Mouse (Mus musculus) limb, embryonic 14.5 days (tissue): Measurements from ENCODE around the gene Senp1. TPM values are rescaled to one million over a fixed set of nuclear protein-coding genes. Genes with fewer than 3 reads are reported as not detected.

ENCODE experiments used
- ATAC-seq: fragments of 200-750 bp; cut with Nextera tagmentation; 2 replicates; pipeline ENCODE4 v1.8.0; 2017; ENCODE audit warnings: low read depth, moderate number of reproducible peaks, moderate TSS enrichment; ENCODE audit not compliant: low FRiP score
- DNase-seq: peaks from one replicate; pipeline ENCODE4 v3.0.0-alpha.2; 2015; ENCODE audit warnings: low spot score
- H3K27ac ChIP-seq: fragments of 300-500 bp; sonication (generic); replicated peaks from 2 replicates; pipeline ENCODE4 v1.5.1; 2014; ENCODE audit warnings: low read depth, mild to moderate bottlenecking, low read length, moderate library complexity, mixed read lengths
- H3K27me3 ChIP-seq: fragments of 300-500 bp; sonication (generic); 2 replicates; pipeline ENCODE4 v1.6.1; 2014; ENCODE audit warnings: low read length, mixed read lengths; ENCODE audit not compliant: control insufficient read depth, insufficient read depth
- H3K36me3 ChIP-seq: fragments of 300-500 bp; sonication (generic); 2 replicates; pipeline ENCODE4 v1.6.1; 2014; ENCODE audit warnings: mild to moderate bottlenecking, low read length, moderate library complexity, mixed read lengths; ENCODE audit not compliant: control insufficient read depth, insufficient read depth
- H3K4me1 ChIP-seq: fragments of 300-500 bp; sonication (generic); 2 replicates; pipeline ENCODE4 v1.6.1; 2014; ENCODE audit warnings: antibody characterized with exemption, low read length, mixed read lengths; ENCODE audit not compliant: control insufficient read depth, insufficient read depth
- H3K4me2 ChIP-seq: fragments of 300-500 bp; sonication (generic); replicated peaks from 2 replicates; pipeline ENCODE4 v1.6.1; 2014; ENCODE audit warnings: low read depth, mild to moderate bottlenecking, low read length, moderate library complexity; ENCODE audit not compliant: severe bottlenecking
- H3K4me3 ChIP-seq: fragments of 300-500 bp; sonication (generic); replicated peaks from 2 replicates; pipeline ENCODE4 v1.5.1; 2014; ENCODE audit warnings: low read length
- H3K9ac ChIP-seq: fragments of 300-500 bp; sonication (generic); 2 replicates; pipeline ENCODE4 v1.6.1; 2014; ENCODE audit warnings: mild to moderate bottlenecking, low read depth, low read length, moderate library complexity; ENCODE audit not compliant: severe bottlenecking
- H3K9me3 ChIP-seq: fragments of 300-500 bp; sonication (generic); 2 replicates; pipeline ENCODE4 v1.6.1; 2016; ENCODE audit warnings: low read length; ENCODE audit not compliant: control insufficient read depth
- POLR2A ChIP-seq: fragments of 200-500 bp; IDR thresholded peaks from 2 replicates; pipeline ENCODE4 v1.8.0; 2012; ENCODE audit warnings: inconsistent platforms, mild to moderate bottlenecking, moderate library complexity, borderline replicate concordance; ENCODE audit not compliant: insufficient read depth, insufficient read length; ENCODE audit errors: extremely low read depth
- WGBS: fragments of 180-500 bp; shearing (Covaris S2); extraction: QIAGEN DNeasy Blood & Tissue Kit; methylation state at CpG from one replicate; pipeline ENCODE4 v1.1.7; 2014; 5-methylcytosine and 5-hydroxymethylcytosine counted together
- polyA plus RNA-seq, 2 experiments: library from polyadenylated mRNA; depleted of rRNA in 1 of 2; stranded (reverse) in 1 of 2; unstranded in 1 of 2; fragments of >200 nt; fragmentation: Nextera tagmentation in 1 of 2; extraction: Ambion mirVana in 1 of 2; gene quantifications; 2 replicates each; pipeline versions ENCODE4 v1.2.1 to v1.2.3; 2012 to 2014

Gene Senp1
- polyA plus RNA-seq, 2 experiments = 30.5 to 32.5 TPM

DNA sequence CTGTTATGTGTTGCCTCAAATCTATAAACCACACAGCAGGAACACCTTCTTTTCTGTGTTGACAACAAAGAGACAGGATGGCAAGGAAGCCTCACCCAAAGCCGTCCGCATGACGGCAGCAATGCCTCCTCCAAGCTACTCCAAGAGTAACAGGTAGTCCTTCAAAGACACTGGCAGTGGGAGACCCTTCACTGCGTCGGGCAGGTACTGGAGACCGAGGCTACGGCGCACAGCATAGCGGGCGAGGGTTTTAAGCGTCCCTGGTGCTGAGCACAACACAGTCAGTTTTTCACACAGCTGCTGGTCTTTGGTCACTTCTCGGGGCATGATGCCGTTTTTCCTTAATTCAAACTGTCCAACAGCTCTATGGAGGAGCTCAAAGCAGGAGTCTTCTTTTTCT is 42.1 kb upstream of the Senp1 start:
- Histone ChIP-seq H3K4me3 (no peak overlapping the region), H3K27ac (no peak overlapping the region), H3K9me3 (no peaks in the 10 kb centered on the region), H3K27me3 (no peaks in the 10 kb centered on the region), H3K4me2 (no peak overlapping the region), H3K36me3 (peaks cover 93% of the 10 kb centered on the region), H3K4me1 (no peaks in the 10 kb centered on the region), H3K9ac (no peak overlapping the region)
- TF ChIP-seq POLR2A = no peak
- DNase-seq (no peak), ATAC-seq (no peak)
- WGBS = 93% methylated on average over 13 of the region's 13 CpGs

DNA sequence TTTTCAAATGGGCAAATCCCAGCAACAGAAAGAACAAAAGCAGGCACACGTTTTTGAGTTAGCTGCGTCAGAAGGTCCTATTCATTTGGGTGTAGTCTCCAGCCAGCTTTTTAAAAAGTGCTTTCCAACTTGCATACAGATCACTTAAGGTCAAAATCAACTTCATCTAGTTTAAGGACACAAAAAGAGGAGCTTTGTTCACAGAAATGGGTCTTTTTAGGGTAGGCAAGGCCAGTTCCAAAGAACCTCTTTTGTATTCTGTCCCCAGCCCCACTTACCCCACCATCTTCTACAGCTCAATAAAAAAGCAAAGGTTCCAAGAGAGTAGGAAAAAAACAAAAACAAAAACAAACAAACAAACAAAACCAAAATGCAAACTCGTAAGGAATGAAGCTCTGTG is 41.1 kb upstream of the Senp1 start:
- H3K27ac ChIP-seq = no peak overlapping the region
- no peak overlapping the region for H3K4me2 ChIP-seq
- H3K27me3 ChIP-seq = no peaks in the 10 kb centered on the region
- peaks cover 93% of the 10 kb centered on the region for H3K36me3 ChIP-seq
- H3K9ac ChIP-seq = no peak overlapping the region
- no peak overlapping the region for H3K4me3 ChIP-seq
- no peaks in the 10 kb centered on the region for H3K4me1 ChIP-seq
- H3K9me3 ChIP-seq = no peaks in the 10 kb centered on the region
- DNase-seq (no peak), ATAC-seq (no peak)
- WGBS = 87% methylated on average over 3 of the region's 3 CpGs
- TF ChIP-seq POLR2A = no peak

GRCm38 (mm10) chr15:98134034-98134433 is 40.5 kb upstream of the Senp1 start:
- 93% methylated on average over 4 of the region's 4 CpGs for WGBS

DNA sequence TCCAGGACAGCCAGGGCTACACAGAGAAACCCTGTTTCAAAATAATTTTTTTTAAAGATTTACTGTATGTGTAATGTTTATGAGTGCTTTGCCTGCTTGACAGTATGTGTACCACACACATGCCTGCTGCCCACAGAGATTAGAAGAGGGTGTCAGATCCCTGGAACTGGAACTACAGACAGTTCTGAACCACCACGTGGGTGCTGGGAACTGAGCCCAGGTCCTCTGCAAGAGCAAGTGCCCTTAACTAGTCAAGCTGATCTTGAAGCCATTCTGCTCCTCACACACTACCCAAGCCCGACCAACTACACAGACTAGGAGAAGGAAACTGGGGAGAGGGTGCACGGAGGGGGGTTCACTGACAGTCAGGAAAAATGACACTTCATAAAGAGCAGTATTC is 39.9 kb upstream of the Senp1 start:
- H3K27me3 ChIP-seq = no peaks in the 10 kb centered on the region
- H3K9me3 ChIP-seq = no peaks in the 10 kb centered on the region
- no peak overlapping the region for H3K27ac ChIP-seq
- H3K36me3 ChIP-seq = peaks cover 92% of the 10 kb centered on the region
- H3K4me1 ChIP-seq = no peaks in the 10 kb centered on the region
- no peak overlapping the region for H3K4me3 ChIP-seq
- no peak overlapping the region for H3K9ac ChIP-seq
- no peak for ATAC-seq
- WGBS = 88% methylated on average over 3 of the region's 3 CpGs
- no peak for DNase-seq
- no peak overlapping the region for H3K4me2 ChIP-seq
- no peak for TF ChIP-seq POLR2A

More at GRCm38 (mm10) chr15:98134034-98134433, 40.5 kb upstream of the Senp1 start:
- H3K36me3 ChIP-seq = peaks cover 92% of the 10 kb centered on the region
- H3K4me2 ChIP-seq = no peak overlapping the region
- H3K9ac ChIP-seq = no peak overlapping the region
- DNase-seq (no peak), ATAC-seq (no peak)
- H3K9me3 ChIP-seq = no peaks in the 10 kb centered on the region
- H3K4me1 ChIP-seq = no peaks in the 10 kb centered on the region
- TF ChIP-seq POLR2A = no peak
- no peak overlapping the region for H3K27ac ChIP-seq
- H3K4me3 ChIP-seq = no peak overlapping the region
- H3K27me3 ChIP-seq = no peaks in the 10 kb centered on the region

DNA sequence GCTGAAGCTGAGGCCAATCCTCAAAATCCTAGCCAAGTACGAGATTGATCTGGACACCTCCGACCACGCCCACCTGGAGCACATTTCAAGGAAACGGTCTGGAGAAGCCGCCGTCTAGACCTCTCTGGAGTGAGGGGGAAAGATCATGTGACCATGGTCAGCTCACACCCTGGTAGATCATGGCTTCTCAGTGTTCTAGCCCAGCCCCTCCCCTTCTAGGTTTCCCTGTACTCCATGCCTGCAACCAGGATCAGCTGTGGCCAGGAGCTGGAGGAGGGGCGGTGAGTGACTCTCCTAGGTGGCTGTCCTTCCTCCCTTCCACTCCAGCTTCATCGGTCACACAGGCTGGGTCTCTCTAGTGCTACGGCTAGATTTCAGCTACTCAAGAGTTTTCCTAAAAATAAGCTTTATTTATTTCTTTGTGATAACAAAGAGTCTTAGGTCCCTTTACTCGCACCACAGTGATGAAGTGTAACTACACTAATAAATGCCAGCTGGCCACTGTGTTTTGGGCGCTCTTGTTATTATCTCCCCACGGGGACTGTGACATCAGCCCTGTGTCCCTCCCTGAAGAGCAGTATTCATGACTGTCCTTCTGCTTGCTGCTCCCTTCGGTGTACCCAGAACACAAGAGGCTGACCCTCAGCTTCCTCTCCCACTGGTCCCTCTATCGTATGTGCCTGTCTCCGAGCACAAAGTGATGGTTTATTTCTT is 38.6 kb upstream of the Senp1 start:
- ATAC-seq (no peak), DNase-seq (no peak)
- Histone ChIP-seq H3K4me2 (no peak overlapping the region), H3K4me1 (no peaks in the 10 kb centered on the region), H3K36me3 (peaks cover 97% of the 10 kb centered on the region), H3K27ac (no peak overlapping the region), H3K9ac (no peak overlapping the region), H3K4me3 (no peak overlapping the region), H3K27me3 (no peaks in the 10 kb centered on the region), H3K9me3 (no peaks in the 10 kb centered on the region)
- WGBS = 85% methylated on average over 15 of the region's 15 CpGs
- TF ChIP-seq POLR2A = no peak
